Mouse (Mus musculus): ENCODE measurements at regions not wholly inside any gene's neighbourhood (a gene's known extent, or its start where the extent isn't known, plus 50 kb on each side); places are given as distances from the start of the nearest gene placed in this dataset.
A peak's percentile ranks its signal among the peaks of the same experiment; 100 is the strongest.

GRCm38 (mm10) chr8:90762390-90762789, 54.8 kb downstream of the Gm19935 start:
- H3K27me3 ChIP-seq (replicated peaks; ENCODE audit: control insufficient read depth, insufficient read depth, low read length): no peaks in the 10 kb centered on the region
- H3K4me2 ChIP-seq (ENCODE audit: low read length): no peak overlapping the region
- no peak overlapping the region for H3K27ac ChIP-seq (ENCODE audit: low read depth, low read length)
- 78% methylated on average over 7 of the region's 7 CpGs for WGBS
- H3K9ac ChIP-seq (ENCODE audit: low read depth, low read length): no peak overlapping the region
- no peaks in the 10 kb centered on the region for H3K4me1 ChIP-seq (ENCODE audit: control insufficient read depth, insufficient read depth, low read depth, low read length)
- H3K9me3 ChIP-seq (ENCODE audit: control insufficient read depth, low read length): 0 out of 2 replicates have a peak, but pooled peaks cover 5% of the 10 kb centered on the region
- no peaks in the 10 kb centered on the region for H3K36me3 ChIP-seq (ENCODE audit: control insufficient read depth, insufficient read depth, low read length)
- no peak for ATAC-seq
- H3K4me3 ChIP-seq (ENCODE audit: low read length): no peak overlapping the region

- no peak overlapping the region for H3K9ac ChIP-seq (ENCODE audit: low read depth, low read length)
- no peak for ATAC-seq
- no peak overlapping the region for H3K4me3 ChIP-seq (ENCODE audit: low read length)
- H3K4me1 ChIP-seq (ENCODE audit: control insufficient read depth, insufficient read depth, low read depth, low read length): no peaks in the 10 kb centered on the region
- 0 out of 2 replicates have a peak, but pooled peaks cover 5% of the 10 kb centered on the region for H3K9me3 ChIP-seq (ENCODE audit: control insufficient read depth, low read length)
- no peaks in the 10 kb centered on the region for H3K36me3 ChIP-seq (ENCODE audit: control insufficient read depth, insufficient read depth, low read length)
- no peak overlapping the region for H3K4me2 ChIP-seq (ENCODE audit: low read length)
- 62% methylated on average over 5 of the region's 5 CpGs for WGBS
- no peaks in the 10 kb centered on the region for H3K27me3 ChIP-seq (replicated peaks; ENCODE audit: control insufficient read depth, insufficient read depth, low read length)
- H3K27ac ChIP-seq (ENCODE audit: low read depth, low read length): no peak overlapping the region
Observed at GRCm38 (mm10) chr8:90761947-90762346, 55.2 kb downstream of the Gm19935 start.

- H3K36me3 ChIP-seq (ENCODE audit: control insufficient read depth, insufficient read depth, low read length): no peaks in the 10 kb centered on the region
- H3K27me3 ChIP-seq (replicated peaks; ENCODE audit: control insufficient read depth, insufficient read depth, low read length): no peaks in the 10 kb centered on the region
- H3K4me1 ChIP-seq (ENCODE audit: control insufficient read depth, insufficient read depth, low read depth, low read length): no peaks in the 10 kb centered on the region
- no peak overlapping the region for H3K4me2 ChIP-seq (ENCODE audit: low read length)
- H3K4me3 ChIP-seq (ENCODE audit: low read length): no peak overlapping the region
- no peak for ATAC-seq
- 0 out of 2 replicates have a peak, but pooled peaks cover 5% of the 10 kb centered on the region for H3K9me3 ChIP-seq (ENCODE audit: control insufficient read depth, low read length)
- H3K9ac ChIP-seq (ENCODE audit: low read depth, low read length): no peak overlapping the region
- H3K27ac ChIP-seq (ENCODE audit: low read depth, low read length): no peak overlapping the region
- WGBS: 31% methylated on average over 4 of the region's 4 CpGs
Observed at GRCm38 (mm10) chr8:90761446-90761845, 55.7 kb downstream of the Gm19935 start.

- Histone ChIP-seq H3K36me3 (ENCODE audit: control insufficient read depth, insufficient read depth, low read length) (no peaks in the 10 kb centered on the region), H3K4me2 (ENCODE audit: low read length) (no peak overlapping the region), H3K4me1 (ENCODE audit: control insufficient read depth, insufficient read depth, low read depth, low read length) (no peaks in the 10 kb centered on the region), H3K4me3 (ENCODE audit: low read length) (no peak overlapping the region), H3K27me3 (replicated peaks; ENCODE audit: control insufficient read depth, insufficient read depth, low read length) (no peaks in the 10 kb centered on the region), H3K9ac (ENCODE audit: low read depth, low read length) (no peak overlapping the region), H3K27ac (ENCODE audit: low read depth, low read length) (no peak overlapping the region), H3K9me3 (ENCODE audit: control insufficient read depth, low read length) (0 out of 2 replicates have a peak, but pooled peaks cover 5% of the 10 kb centered on the region)
- no peak for ATAC-seq
- 40% methylated on average over 9 of the region's 9 CpGs for WGBS
Observed at GRCm38 (mm10) chr8:90759531-90759930, 57.7 kb downstream of the Gm19935 start.

- Histone ChIP-seq H3K4me1 (ENCODE audit: control insufficient read depth, insufficient read depth, low read depth, low read length) (no peaks in the 10 kb centered on the region), H3K9ac (ENCODE audit: low read depth, low read length) (no peak overlapping the region), H3K27ac (ENCODE audit: low read depth, low read length) (no peak overlapping the region), H3K9me3 (ENCODE audit: control insufficient read depth, low read length) (0 out of 2 replicates have a peak, but pooled peaks cover under 1% of the 10 kb centered on the region), H3K36me3 (ENCODE audit: control insufficient read depth, insufficient read depth, low read length) (no peaks in the 10 kb centered on the region), H3K4me3 (ENCODE audit: low read length) (no peak overlapping the region), H3K27me3 (replicated peaks; ENCODE audit: control insufficient read depth, insufficient read depth, low read length) (no peaks in the 10 kb centered on the region), H3K4me2 (ENCODE audit: low read length) (no peak overlapping the region)
- 78% methylated on average over 4 of the region's 4 CpGs for WGBS
- no peak for ATAC-seq
Observed at GRCm38 (mm10) chr8:90755020-90755419, 62.2 kb downstream of the Gm19935 start.

- ATAC-seq: no peak
Observed at GRCm38 (mm10) chr8:90743546-90743945, 73.6 kb downstream of the Gm19935 start.

GRCm38 (mm10) chr8:90740963-90741733, 76.0 kb downstream of the Gm19935 start:
- no peak overlapping the region for H3K4me2 ChIP-seq (ENCODE audit: low read length)
- H3K4me1 ChIP-seq (ENCODE audit: control insufficient read depth, insufficient read depth, low read depth, low read length): peaks cover 4% of the 10 kb centered on the region
- H3K9me3 ChIP-seq (ENCODE audit: control insufficient read depth, low read length): no peaks in the 10 kb centered on the region
- no peaks in the 10 kb centered on the region for H3K36me3 ChIP-seq (ENCODE audit: control insufficient read depth, insufficient read depth, low read length)
- WGBS: 16% methylated on average over 9 of the region's 9 CpGs
- ATAC-seq: peak; percentile 76
- no peak overlapping the region for H3K9ac ChIP-seq (ENCODE audit: low read depth, low read length)
- H3K27ac ChIP-seq (ENCODE audit: low read depth, low read length): peak overlapping the region; percentile 61
- H3K4me3 ChIP-seq (ENCODE audit: low read length): no peak overlapping the region
- no peaks in the 10 kb centered on the region for H3K27me3 ChIP-seq (replicated peaks; ENCODE audit: control insufficient read depth, insufficient read depth, low read length)

More at GRCm38 (mm10) chr8:90743546-90743945, 73.6 kb downstream of the Gm19935 start:
- H3K4me2 ChIP-seq (ENCODE audit: low read length): no peak overlapping the region
- no peak overlapping the region for H3K27ac ChIP-seq (ENCODE audit: low read depth, low read length)
- peaks cover 4% of the 10 kb centered on the region for H3K4me1 ChIP-seq (ENCODE audit: control insufficient read depth, insufficient read depth, low read depth, low read length)
- H3K9me3 ChIP-seq (ENCODE audit: control insufficient read depth, low read length): no peaks in the 10 kb centered on the region
- H3K9ac ChIP-seq (ENCODE audit: low read depth, low read length): no peak overlapping the region
- H3K27me3 ChIP-seq (replicated peaks; ENCODE audit: control insufficient read depth, insufficient read depth, low read length): no peaks in the 10 kb centered on the region
- 91% methylated on average over 2 of the region's 2 CpGs for WGBS
- H3K4me3 ChIP-seq (ENCODE audit: low read length): no peak overlapping the region
- H3K36me3 ChIP-seq (ENCODE audit: control insufficient read depth, insufficient read depth, low read length): no peaks in the 10 kb centered on the region

GRCm38 (mm10) chr8:90740302-90740962, 76.8 kb downstream of the Gm19935 start:
- ATAC-seq: peak; percentile 85
- H3K4me1 ChIP-seq (ENCODE audit: control insufficient read depth, insufficient read depth, low read depth, low read length): peaks cover 4% of the 10 kb centered on the region
- H3K9me3 ChIP-seq (ENCODE audit: control insufficient read depth, low read length): no peaks in the 10 kb centered on the region
- peak overlapping the region; percentile 61 for H3K27ac ChIP-seq (ENCODE audit: low read depth, low read length)
- H3K9ac ChIP-seq (ENCODE audit: low read depth, low read length): no peak overlapping the region
- no peak overlapping the region for H3K4me2 ChIP-seq (ENCODE audit: low read length)
- no peak overlapping the region for H3K4me3 ChIP-seq (ENCODE audit: low read length)
- WGBS: 19% methylated on average over 2 of the region's 2 CpGs
- no peaks in the 10 kb centered on the region for H3K36me3 ChIP-seq (ENCODE audit: control insufficient read depth, insufficient read depth, low read length)
- H3K27me3 ChIP-seq (replicated peaks; ENCODE audit: control insufficient read depth, insufficient read depth, low read length): no peaks in the 10 kb centered on the region

- Histone ChIP-seq H3K4me2 (ENCODE audit: low read length) (no peak overlapping the region), H3K27ac (ENCODE audit: low read depth, low read length) (no peak overlapping the region), H3K9ac (ENCODE audit: low read depth, low read length) (no peak overlapping the region), H3K36me3 (ENCODE audit: control insufficient read depth, insufficient read depth, low read length) (no peaks in the 10 kb centered on the region), H3K27me3 (replicated peaks; ENCODE audit: control insufficient read depth, insufficient read depth, low read length) (no peaks in the 10 kb centered on the region), H3K4me3 (ENCODE audit: low read length) (no peak overlapping the region), H3K9me3 (ENCODE audit: control insufficient read depth, low read length) (no peaks in the 10 kb centered on the region), H3K4me1 (ENCODE audit: control insufficient read depth, insufficient read depth, low read depth, low read length) (no peaks in the 10 kb centered on the region)
- no peak for ATAC-seq
- WGBS: 12% methylated on average over 1 of the region's 1 CpGs
Observed at GRCm38 (mm10) chr8:90728011-90728410, 89.2 kb downstream of the Gm19935 start.
